Mouse (Mus musculus): ENCODE results near the gene Bloc1s5. TPM values are rescaled to one million over a fixed set of nuclear protein-coding genes. Genes with fewer than 3 reads are reported as not detected.

The Bloc1s5 gene
- polyA plus RNA-seq, 1 experiment from 2014 or later, result 21.6 TPM

DNA sequence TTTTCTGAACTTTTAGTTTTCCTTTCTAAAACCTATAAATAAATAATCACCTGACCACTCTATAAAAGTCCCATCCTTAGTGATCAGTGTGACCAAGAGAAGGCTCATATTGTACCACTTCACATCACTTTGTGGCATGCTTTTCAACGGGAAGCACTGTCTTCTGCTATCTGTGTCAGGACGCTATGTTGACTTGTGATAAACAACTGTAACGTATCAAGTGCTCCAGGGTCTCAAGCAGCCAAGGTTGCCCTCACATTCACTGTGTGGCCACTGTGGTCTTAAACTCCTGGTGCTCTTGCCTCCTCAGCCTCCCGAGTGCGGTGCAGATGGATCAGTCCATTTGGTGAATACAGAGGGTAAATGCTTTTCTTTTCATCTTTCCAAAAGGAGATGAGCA lies 19.3 kb downstream of the Bloc1s5 start:
- no peak overlapping the region for H3K4me3 ChIP-seq
- H3K36me3 ChIP-seq, result peaks cover 4% of the 10 kb centered on the region; the same call in 1 of the 2 replicates
- WGBS, result 65% methylated on average over 5 of the region's 5 CpGs
- no peaks in the 10 kb centered on the region for H3K27me3 ChIP-seq
- H3K4me2 ChIP-seq, result no peak overlapping the region
- H3K27ac ChIP-seq, result no peak overlapping the region
- no peaks in the 10 kb centered on the region for H3K9me3 ChIP-seq
- ATAC-seq (ENCODE audit: borderline replicate concordance, extremely low read depth, low FRiP score, low TSS enrichment), result no peak
- no peak overlapping the region for H3K9ac ChIP-seq
- no peaks in the 10 kb centered on the region for H3K4me1 ChIP-seq

GRCm38 (mm10) chr13:38614298-38614697 lies 20.6 kb downstream of the Bloc1s5 start:
- H3K36me3 ChIP-seq, result peaks cover 4% of the 10 kb centered on the region; the same call in 1 of the 2 replicates
- H3K27ac ChIP-seq, result no peak overlapping the region
- H3K27me3 ChIP-seq, result no peaks in the 10 kb centered on the region
- ATAC-seq (ENCODE audit: borderline replicate concordance, extremely low read depth, low FRiP score, low TSS enrichment), result no peak
- H3K4me3 ChIP-seq, result no peak overlapping the region
- WGBS, result 48% methylated on average over 5 of the region's 5 CpGs
- no peak overlapping the region for H3K4me2 ChIP-seq
- no peak overlapping the region for H3K9ac ChIP-seq
- H3K4me1 ChIP-seq, result no peaks in the 10 kb centered on the region
- H3K9me3 ChIP-seq, result no peaks in the 10 kb centered on the region

GRCm38 (mm10) chr13:38613583-38613982 lies 21.3 kb downstream of the Bloc1s5 start:
- H3K4me2 ChIP-seq, result no peak overlapping the region
- ATAC-seq (ENCODE audit: borderline replicate concordance, extremely low read depth, low FRiP score, low TSS enrichment), result no peak; the same call in 1 of the 2 replicates

GRCm38 (mm10) chr13:38612608-38613007 lies 22.3 kb downstream of the Bloc1s5 start:
- H3K9ac ChIP-seq, result no peak overlapping the region
- 76% methylated on average over 9 of the region's 9 CpGs for WGBS
- H3K36me3 ChIP-seq, result peaks cover 4% of the 10 kb centered on the region; the same call in 1 of the 2 replicates
- no peaks in the 10 kb centered on the region for H3K4me1 ChIP-seq
- no peaks in the 10 kb centered on the region for H3K27me3 ChIP-seq
- no peak overlapping the region for H3K4me3 ChIP-seq
- H3K9me3 ChIP-seq, result no peaks in the 10 kb centered on the region
- H3K27ac ChIP-seq, result no peak overlapping the region
- ATAC-seq (ENCODE audit: borderline replicate concordance, extremely low read depth, low FRiP score, low TSS enrichment), result no peak
- H3K4me2 ChIP-seq, result no peak overlapping the region

More at GRCm38 (mm10) chr13:38613583-38613982, 21.3 kb downstream of the Bloc1s5 start:
- Histone ChIP-seq H3K9ac (no peak overlapping the region), H3K9me3 (no peaks in the 10 kb centered on the region), H3K4me1 (no peaks in the 10 kb centered on the region), H3K36me3 (peaks cover 4% of the 10 kb centered on the region; the same call in 1 of the 2 replicates), H3K27ac (0 out of 2 replicates have a peak overlapping the region, but pooled peaks have one; percentile 18), H3K27me3 (no peaks in the 10 kb centered on the region), H3K4me3 (no peak overlapping the region)
- WGBS, result 75% methylated on average over 8 of the region's 8 CpGs

DNA sequence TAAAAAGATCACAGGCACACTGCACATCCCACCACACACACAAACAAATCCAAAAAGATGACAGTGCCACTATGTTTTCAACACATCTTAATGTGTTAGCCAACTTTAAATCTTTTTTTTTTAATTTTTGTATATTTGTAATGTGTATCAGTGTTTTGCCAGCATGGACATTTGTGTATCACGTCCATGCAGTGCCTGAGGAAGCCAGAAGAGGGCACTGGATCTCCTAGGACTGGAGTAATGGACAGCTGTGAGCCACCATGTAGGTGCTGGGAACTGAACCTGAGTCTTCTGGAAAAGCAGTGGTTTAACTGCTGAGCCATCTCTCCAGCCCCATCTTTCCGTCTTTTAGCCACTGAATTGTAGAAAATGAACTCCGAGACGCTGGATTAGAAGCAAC lies 22.7 kb downstream of the Bloc1s5 start:
- Histone ChIP-seq H3K9me3 (no peaks in the 10 kb centered on the region), H3K4me1 (no peaks in the 10 kb centered on the region), H3K9ac (no peak overlapping the region), H3K4me3 (no peak overlapping the region), H3K27me3 (no peaks in the 10 kb centered on the region), H3K27ac (no peak overlapping the region), H3K4me2 (no peak overlapping the region), H3K36me3 (peaks cover 4% of the 10 kb centered on the region; the same call in 1 of the 2 replicates)
- no peak for ATAC-seq (ENCODE audit: borderline replicate concordance, extremely low read depth, low FRiP score, low TSS enrichment)
- WGBS, result 94% methylated on average over 4 of the region's 4 CpGs

DNA sequence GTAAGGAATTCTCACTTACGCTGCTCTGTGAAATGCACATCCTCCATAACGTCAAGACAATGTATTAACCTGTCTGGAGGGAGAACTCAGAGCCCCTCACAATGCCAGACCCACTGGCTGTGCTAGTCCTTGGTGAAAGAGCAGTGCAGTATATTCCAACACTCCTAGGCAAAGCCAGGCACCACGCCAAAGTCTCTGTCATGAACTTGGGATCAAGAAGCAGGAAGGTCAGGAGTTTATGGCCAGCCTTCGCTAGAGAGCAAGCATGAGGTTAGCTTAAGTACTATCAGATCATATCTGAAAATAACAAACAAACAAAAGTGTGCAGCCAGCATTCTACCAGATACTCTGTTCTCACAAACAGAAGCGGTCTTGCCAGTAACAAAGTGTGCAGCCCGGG lies 24.6 kb downstream of the Bloc1s5 start:
- Histone ChIP-seq H3K4me3 (no peak overlapping the region), H3K4me1 (no peaks in the 10 kb centered on the region), H3K27me3 (no peaks in the 10 kb centered on the region), H3K9ac (no peak overlapping the region), H3K36me3 (peaks cover 4% of the 10 kb centered on the region; the same call in 1 of the 2 replicates), H3K9me3 (no peaks in the 10 kb centered on the region), H3K27ac (no peak overlapping the region), H3K4me2 (no peak overlapping the region)
- ATAC-seq (ENCODE audit: borderline replicate concordance, extremely low read depth, low FRiP score, low TSS enrichment), result no peak
- WGBS, result 75% methylated on average over 6 of the region's 6 CpGs

DNA sequence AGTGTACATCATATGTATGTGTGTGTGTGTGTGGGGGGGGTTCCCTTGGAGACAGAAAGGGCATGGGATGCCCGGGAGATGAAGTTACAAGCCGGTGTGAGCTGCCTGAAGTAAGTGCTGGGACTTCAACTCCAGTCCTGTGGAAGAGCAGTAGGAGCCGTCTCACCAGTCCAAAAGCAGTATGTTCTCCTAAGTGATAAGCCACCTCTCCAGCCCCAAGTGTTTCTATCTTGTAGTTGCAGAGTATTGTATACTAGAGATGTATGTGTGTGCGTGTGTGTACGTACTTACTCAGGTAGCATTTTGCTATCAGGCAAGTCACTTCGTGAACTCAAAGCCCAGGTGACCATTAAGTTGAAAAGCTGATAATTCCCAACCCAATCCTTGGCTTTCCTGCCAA lies 27.8 kb downstream of the Bloc1s5 start:
- no peak overlapping the region for H3K4me3 ChIP-seq
- 90% methylated on average over 6 of the region's 6 CpGs for WGBS

DNA sequence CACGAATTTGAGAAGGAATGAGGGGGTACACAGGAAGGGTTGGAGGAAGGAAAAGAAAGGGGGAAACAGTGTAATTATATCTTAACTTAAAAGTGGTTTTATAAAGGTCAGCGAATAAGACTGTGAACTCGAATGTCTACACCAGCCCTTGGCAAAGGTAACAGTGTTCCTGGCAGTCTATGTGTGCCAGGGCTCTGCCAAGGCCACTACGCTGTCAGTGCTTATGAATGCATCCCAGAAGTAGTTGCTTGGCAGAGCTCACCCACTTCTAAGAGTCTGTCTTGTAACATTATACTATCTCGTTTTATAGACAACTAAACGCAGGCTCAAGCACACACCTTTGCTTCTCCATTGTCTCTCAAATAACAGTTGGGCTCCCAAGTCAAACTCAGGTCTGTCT lies 29.6 kb downstream of the Bloc1s5 start:
- Histone ChIP-seq H3K9me3 (no peaks in the 10 kb centered on the region), H3K9ac (no peak overlapping the region), H3K4me3 (no peak overlapping the region), H3K4me1 (peaks cover 11% of the 10 kb centered on the region; the same call in 1 of the 2 replicates), H3K27me3 (no peaks in the 10 kb centered on the region), H3K4me2 (no peak overlapping the region), H3K27ac (no peak overlapping the region), H3K36me3 (0 out of 2 replicates have a peak, but pooled peaks cover 3% of the 10 kb centered on the region)
- ATAC-seq (ENCODE audit: borderline replicate concordance, extremely low read depth, low FRiP score, low TSS enrichment), result no peak
- WGBS, result 78% methylated on average over 6 of the region's 6 CpGs

More for the DNA sequence above, 27.8 kb downstream of the Bloc1s5 start:
- H3K9ac ChIP-seq, result no peak overlapping the region
- H3K36me3 ChIP-seq, result 0 out of 2 replicates have a peak, but pooled peaks cover 3% of the 10 kb centered on the region
- ATAC-seq (ENCODE audit: borderline replicate concordance, extremely low read depth, low FRiP score, low TSS enrichment), result no peak
- no peak overlapping the region for H3K4me2 ChIP-seq
- H3K4me1 ChIP-seq, result peaks cover 9% of the 10 kb centered on the region; the same call in 1 of the 2 replicates
- no peaks in the 10 kb centered on the region for H3K9me3 ChIP-seq
- no peak overlapping the region for H3K27ac ChIP-seq
- H3K27me3 ChIP-seq, result no peaks in the 10 kb centered on the region

GRCm38 (mm10) chr13:38602966-38603365 lies 31.9 kb downstream of the Bloc1s5 start:
- ATAC-seq (ENCODE audit: borderline replicate concordance, extremely low read depth, low FRiP score, low TSS enrichment), result no peak
- 77% methylated on average over 13 of the region's 13 CpGs for WGBS
- Histone ChIP-seq H3K9me3 (no peaks in the 10 kb centered on the region), H3K27me3 (no peaks in the 10 kb centered on the region), H3K4me3 (no peak overlapping the region), H3K4me2 (no peak overlapping the region), H3K4me1 (peaks cover 11% of the 10 kb centered on the region; the same call in 1 of the 2 replicates), H3K36me3 (0 out of 2 replicates have a peak, but pooled peaks cover 3% of the 10 kb centered on the region), H3K9ac (no peak overlapping the region), H3K27ac (no peak overlapping the region)

- no peaks in the 10 kb centered on the region for H3K9me3 ChIP-seq
- WGBS, result 36% methylated on average over 17 of the region's 17 CpGs
- no peak overlapping the region for H3K4me3 ChIP-seq
- H3K27me3 ChIP-seq, result no peaks in the 10 kb centered on the region
- H3K9ac ChIP-seq, result no peak overlapping the region
- no peak overlapping the region for H3K27ac ChIP-seq
- no peak overlapping the region for H3K4me2 ChIP-seq
- ATAC-seq (ENCODE audit: borderline replicate concordance, extremely low read depth, low FRiP score, low TSS enrichment), result peak; percentile 19; the same call in 1 of the 2 replicates
- peaks cover 11% of the 10 kb centered on the region; the same call in 1 of the 2 replicates for H3K4me1 ChIP-seq
- H3K36me3 ChIP-seq, result 0 out of 2 replicates have a peak, but pooled peaks cover 3% of the 10 kb centered on the region
These were observed 32.6 kb downstream of the Bloc1s5 start for GRCm38 (mm10) chr13:38602243-38602832.

GRCm38 (mm10) chr13:38600811-38601210 lies 34.1 kb downstream of the Bloc1s5 start:
- no peak overlapping the region for H3K27ac ChIP-seq
- H3K9me3 ChIP-seq, result no peaks in the 10 kb centered on the region
- H3K36me3 ChIP-seq, result 0 out of 2 replicates have a peak, but pooled peaks cover 3% of the 10 kb centered on the region
- no peak overlapping the region for H3K9ac ChIP-seq
- 85% methylated on average over 11 of the region's 11 CpGs for WGBS
- no peak overlapping the region for H3K4me2 ChIP-seq
- no peaks in the 10 kb centered on the region for H3K27me3 ChIP-seq
- ATAC-seq (ENCODE audit: borderline replicate concordance, extremely low read depth, low FRiP score, low TSS enrichment), result no peak
- peaks cover 11% of the 10 kb centered on the region; the same call in 1 of the 2 replicates for H3K4me1 ChIP-seq
- no peak overlapping the region for H3K4me3 ChIP-seq

DNA sequence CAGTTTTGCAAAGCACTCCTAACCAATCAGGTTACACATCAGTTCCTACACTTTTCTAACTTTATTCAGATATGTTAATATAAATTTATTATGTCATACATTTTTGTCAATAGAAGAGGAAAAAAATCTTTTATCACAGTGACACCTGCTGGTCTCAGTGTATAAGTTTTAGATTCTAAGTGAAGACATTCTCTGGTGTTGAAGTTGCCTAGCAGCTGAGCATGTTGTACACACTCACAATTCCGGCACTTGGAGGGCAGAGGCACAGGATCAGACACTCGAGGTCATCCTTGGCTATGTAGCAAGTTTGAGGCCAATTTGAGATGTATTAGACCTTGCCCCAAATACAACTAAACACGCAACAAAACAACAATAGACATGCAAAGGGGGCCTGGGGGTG lies 37.8 kb downstream of the Bloc1s5 start:
- H3K27me3 ChIP-seq, result no peaks in the 10 kb centered on the region
- ATAC-seq (ENCODE audit: borderline replicate concordance, extremely low read depth, low FRiP score, low TSS enrichment), result no peak
- 57% methylated on average over 3 of the region's 3 CpGs for WGBS

More for the DNA sequence above, 37.8 kb downstream of the Bloc1s5 start:
- no peaks in the 10 kb centered on the region for H3K36me3 ChIP-seq
- H3K27ac ChIP-seq, result no peak overlapping the region
- no peaks in the 10 kb centered on the region for H3K9me3 ChIP-seq
- no peak overlapping the region for H3K4me3 ChIP-seq
- H3K4me1 ChIP-seq, result peaks cover 12% of the 10 kb centered on the region
- no peak overlapping the region for H3K4me2 ChIP-seq
- H3K9ac ChIP-seq, result no peak overlapping the region
